Mouse (Mus musculus) cerebellum, adult 2 months (tissue): ENCODE results near the gene Mettl16. TPM values are rescaled to one million over a fixed set of nuclear protein-coding genes. Genes with fewer than 3 reads are reported as not detected.

Experiments used
- DNase-seq, 2 experiments: peaks; one replicate each; pipeline ENCODE4 v3.0.0; 2021
- H3K27ac ChIP-seq: fragments of 200-500 bp; 2 replicates; pipeline ENCODE4 v1.5.1; 2012; ENCODE audit warnings: low read length, control low read depth, inconsistent platforms; ENCODE audit not compliant: insufficient read depth
- H3K27me3 ChIP-seq: fragments of 200-500 bp; 2 replicates; pipeline ENCODE4 v1.6.1; 2012; ENCODE audit warnings: inconsistent platforms, mild to moderate bottlenecking, low read length, moderate library complexity; ENCODE audit not compliant: control insufficient read depth, insufficient read depth
- H3K4me1 ChIP-seq: fragments of 200-500 bp; 2 replicates; pipeline ENCODE4 v1.6.1; 2011; ENCODE audit warnings: low read length; ENCODE audit not compliant: control insufficient read depth, insufficient read depth
- H3K4me3 ChIP-seq: fragments of 200-500 bp; replicated peaks from 2 replicates; pipeline ENCODE3; 2011; ENCODE audit warnings: mild to moderate bottlenecking, low read depth, low read length, control low read depth; ENCODE audit not compliant: insufficient read depth
- CTCF ChIP-seq: fragments of 200-500 bp; IDR thresholded peaks from 2 replicates; pipeline ENCODE4 v1.5.1; 2011; ENCODE audit warnings: low read depth, mild to moderate bottlenecking, control low read depth, low read length, moderate library complexity, borderline replicate concordance; ENCODE audit not compliant: insufficient read depth
- POLR2A ChIP-seq: fragments of 200-500 bp; IDR thresholded peaks from 2 replicates; pipeline ENCODE4 v1.6.1; 2011; ENCODE audit warnings: low read length, control low read depth, borderline replicate concordance; ENCODE audit not compliant: insufficient read depth
- whole genome bisulfite sequencing: fragments of 180-500 bp; shearing (Covaris S2); methylation state at CpG from one replicate; pipeline ENCODE4 v1.1.7; 2018; 5-methylcytosine and 5-hydroxymethylcytosine counted together
- polyA plus RNA-seq: library from polyadenylated mRNA; depleted of rRNA; stranded (reverse); fragments of >200 nt; gene quantifications from 2 replicates; pipeline ENCODE4 v1.2.3, GENCODE M21; 2012

Gene Mettl16
- polyA plus RNA-seq, 1 experiment, result 18.5 TPM

DNA sequence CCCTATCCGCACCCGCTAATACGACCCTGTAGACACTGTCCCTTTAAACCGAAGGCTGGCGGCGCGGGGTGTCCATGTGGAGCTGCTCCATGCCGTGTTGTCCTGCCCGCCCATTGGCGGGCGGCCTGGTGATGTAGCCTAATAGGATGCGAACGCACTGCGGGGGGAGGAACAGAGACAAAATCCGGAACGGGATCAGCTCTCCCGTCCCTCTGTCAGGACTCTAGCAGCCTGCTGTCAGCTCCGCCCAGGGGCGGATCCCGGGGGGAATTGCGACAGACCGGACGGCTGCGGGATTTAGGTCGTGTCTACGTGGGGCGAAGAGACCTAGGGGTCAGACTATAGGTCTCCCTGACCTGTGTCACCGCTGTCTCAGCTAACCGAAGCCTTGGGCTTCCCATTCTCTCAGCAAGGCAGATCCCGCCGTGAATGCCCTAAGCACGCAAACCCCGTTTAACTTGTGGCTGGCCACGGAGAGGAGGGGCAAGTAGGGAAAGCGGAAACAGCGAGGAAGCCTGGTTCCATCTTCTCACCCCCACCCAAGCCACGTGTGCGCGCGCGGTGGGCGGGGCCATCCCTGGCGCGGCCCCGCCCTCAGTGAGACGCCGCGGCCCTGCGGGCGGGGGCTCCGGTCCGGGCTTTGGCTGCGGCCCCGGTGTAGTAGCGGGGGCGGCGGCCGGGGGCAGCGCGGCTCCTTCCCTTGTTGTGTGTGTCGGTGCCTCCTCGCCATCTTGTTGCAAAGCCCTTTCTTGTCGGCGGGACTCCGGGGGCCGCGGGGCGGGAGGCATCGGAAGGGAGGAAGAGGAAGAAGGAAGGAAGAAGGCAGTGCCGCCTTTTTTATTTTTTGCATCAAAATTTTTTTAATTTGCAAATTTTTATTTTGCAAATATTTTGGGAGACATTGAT lies 59.9 kb downstream of the Mettl16 start, which contains the start of gene Mnt:
Mnt (plus strand) TSS at position 665 of the 906 bp plus-strand sequence.
- WGBS, result 1% methylated on average over 70 of the region's 70 CpGs

GRCm38 (mm10) chr11:74831191-74831605 lies 60.6 kb downstream of the Mettl16 start:
- Histone ChIP-seq H3K4me1 (peaks cover 14% of the 10 kb centered on the region), H3K4me3 (peak overlapping the region; percentile 92), H3K27ac (peak overlapping the region; percentile 20), H3K27me3 (no peaks in the 10 kb centered on the region)
- peak; percentile 65 for DNase-seq
- under 1% methylated on average over 35 of the region's 35 CpGs for WGBS
- TF ChIP-seq CTCF (no peak), POLR2A (no peak)

More for the DNA sequence above, 59.9 kb downstream of the Mettl16 start, which contains the start of gene Mnt:
- peak; percentile 99 to 100 for DNase-seq
- TF ChIP-seq CTCF (no peak), POLR2A (peak; percentile 58; the same call in 1 of the 2 replicates)
- H3K27ac ChIP-seq, result peak within 1 kb of the TSS; percentile 89
- no peaks in the 10 kb centered on the region for H3K27me3 ChIP-seq
- H3K4me3 ChIP-seq, result peak within 1 kb of the TSS; percentile 92
- peaks cover 7% of the 10 kb centered on the region for H3K4me1 ChIP-seq

DNA sequence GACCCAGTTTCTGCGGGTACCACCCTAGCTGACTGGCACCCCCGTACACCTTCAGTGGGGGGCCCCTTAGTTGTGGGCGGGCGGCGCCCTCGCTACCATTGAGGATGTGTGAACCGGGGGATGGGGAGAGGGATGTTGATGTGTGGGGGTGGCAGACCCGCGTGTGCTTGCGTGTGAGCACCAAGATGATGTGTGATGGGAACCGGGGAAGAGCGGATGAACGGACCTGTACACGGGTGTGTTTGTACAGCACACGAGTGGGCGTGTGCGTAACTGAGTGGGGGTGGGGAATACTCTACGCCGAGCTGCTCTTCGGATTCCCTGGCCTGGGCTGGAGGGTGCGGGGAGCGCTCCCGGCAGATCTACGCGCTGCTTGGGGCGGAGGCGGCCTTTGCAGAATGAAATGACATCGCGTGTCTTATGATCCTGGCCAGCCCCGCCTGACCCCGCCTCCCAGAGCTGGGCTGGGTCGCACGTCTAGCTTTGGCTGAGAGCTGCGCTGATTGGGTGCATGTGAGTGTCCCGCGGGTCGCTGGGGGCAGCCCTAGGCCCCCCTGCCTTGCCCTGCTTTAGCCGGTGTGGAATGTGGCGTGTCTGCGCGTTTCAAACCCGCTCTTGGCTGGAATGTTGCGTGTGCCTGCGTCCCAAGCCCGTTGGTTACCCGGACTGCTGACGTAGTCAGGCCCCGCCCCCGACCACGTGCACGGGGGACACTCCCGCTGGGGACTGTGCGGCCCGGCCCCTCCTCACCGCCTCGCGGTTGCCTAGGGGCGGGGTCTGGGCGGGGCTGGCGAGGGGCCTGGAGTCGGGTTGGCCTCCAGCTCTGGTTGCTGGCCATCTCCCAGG lies 61.2 kb downstream of the Mettl16 start:
- Histone ChIP-seq H3K4me1 (peaks cover 20% of the 10 kb centered on the region), H3K4me3 (peak overlapping the region; percentile 92), H3K27ac (peak overlapping the region; percentile 20; the same call in 1 of the 2 replicates), H3K27me3 (no peaks in the 10 kb centered on the region)
- under 1% methylated on average over 61 of the region's 61 CpGs for WGBS
- DNase-seq, result peak; percentile 99
- TF ChIP-seq POLR2A (peak; percentile 65; the same call in 1 of the 2 replicates), CTCF (no peak)

GRCm38 (mm10) chr11:74832503-74833143 lies 62.0 kb downstream of the Mettl16 start:
- Histone ChIP-seq H3K27me3 (no peaks in the 10 kb centered on the region), H3K27ac (peak overlapping the region; percentile 74), H3K4me3 (peak overlapping the region; percentile 53), H3K4me1 (peaks cover 26% of the 10 kb centered on the region)
- DNase-seq, result peak; percentile 75 to 83
- WGBS, result under 1% methylated on average over 26 of the region's 26 CpGs
- TF ChIP-seq POLR2A, result no peak; the same call in 1 of the 2 replicates
- TF ChIP-seq CTCF, result no peak

- peak in 1 of 2 experiments; percentile 35 for DNase-seq
- H3K4me3 ChIP-seq, result no peak overlapping the region
- peaks cover 26% of the 10 kb centered on the region for H3K4me1 ChIP-seq
- H3K27ac ChIP-seq, result no peak overlapping the region
- no peak for TF ChIP-seq POLR2A
- no peak for TF ChIP-seq CTCF
- WGBS, result 40% methylated on average over 8 of the region's 8 CpGs
- H3K27me3 ChIP-seq, result no peaks in the 10 kb centered on the region
Measured at GRCm38 (mm10) chr11:74833536-74834358, 63.1 kb downstream of the Mettl16 start.

DNA sequence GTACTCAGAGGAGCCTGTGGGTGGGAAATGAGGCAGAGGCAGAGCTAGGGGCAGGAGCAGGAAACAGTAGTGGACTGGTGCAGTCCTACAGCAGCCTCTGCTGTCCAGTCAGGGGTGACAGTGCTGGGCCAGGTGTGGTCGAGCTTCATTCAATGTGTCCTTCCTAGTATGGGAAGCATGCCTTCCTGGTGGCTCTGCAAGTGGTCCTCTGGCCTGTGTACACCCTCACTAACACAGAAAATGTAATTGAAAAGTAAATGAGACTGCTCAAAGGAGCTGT lies 63.7 kb downstream of the Mettl16 start:
- TF ChIP-seq CTCF (no peak), POLR2A (no peak)
- peak in 1 of 2 experiments; percentile 18 for DNase-seq
- no peaks in the 10 kb centered on the region for H3K27me3 ChIP-seq
- WGBS, result 26% methylated on average over 1 of the region's 1 CpGs
- H3K27ac ChIP-seq, result no peak overlapping the region
- no peak overlapping the region for H3K4me3 ChIP-seq
- H3K4me1 ChIP-seq, result peaks cover 24% of the 10 kb centered on the region
